Mouse (Mus musculus): ENCODE measurements at regions not wholly inside any gene's neighbourhood (a gene's known extent, or its start where the extent isn't known, plus 50 kb on each side); places are given as distances from the start of the nearest gene placed in this dataset.
"Not testable (repeated sequence)": the region's sequence is repeated elsewhere in the genome, so short reads cannot be mapped to it uniquely, and the experiment has no call there.

- no peak for DNase-seq (ENCODE audit: low spot score)
Observed at GRCm38 (mm10) chr9:12062488-12062887, 1157.9 kb upstream of the Cntn5 start.

DNA sequence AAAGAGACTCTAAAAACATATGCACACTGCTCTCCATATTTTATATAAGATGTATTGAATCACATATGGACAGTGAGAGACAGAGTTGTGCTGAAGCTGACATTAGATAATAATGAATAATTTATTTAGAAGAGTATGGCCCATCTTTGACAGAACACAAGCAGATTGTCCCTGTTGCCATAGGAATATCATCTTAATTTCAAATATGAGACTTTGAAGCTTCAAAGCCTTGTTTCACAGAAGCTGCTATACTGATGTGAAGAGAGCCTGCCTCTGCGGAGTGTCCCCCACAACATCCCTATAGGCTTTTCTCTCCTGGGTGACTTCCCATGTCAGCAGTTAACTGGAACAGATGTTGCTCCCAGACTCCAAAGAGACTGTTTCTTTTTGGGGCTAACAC is 1147.9 kb upstream of the Cntn5 start:
- no peak for DNase-seq (ENCODE audit: low spot score)

DNA sequence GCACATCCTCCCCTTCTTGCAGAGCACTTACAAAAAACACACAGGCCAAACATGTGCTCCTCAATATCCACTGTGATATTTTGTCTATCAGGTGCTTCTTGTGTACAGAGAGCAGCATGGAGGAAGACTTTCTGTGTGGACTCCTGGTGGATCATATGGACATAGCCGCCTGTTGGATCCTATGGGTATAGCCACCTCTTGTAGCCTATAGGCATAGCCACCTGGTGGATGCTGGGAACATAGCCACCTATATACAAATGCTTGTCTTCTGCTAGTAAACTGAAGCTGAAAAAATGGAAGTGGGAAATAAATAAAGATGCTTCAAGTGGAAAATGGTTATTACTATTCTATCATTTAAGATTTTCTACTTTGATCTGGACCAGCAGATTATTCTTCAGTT is 1111.4 kb upstream of the Cntn5 start:
- DNase-seq (ENCODE audit: low spot score), result peak; percentile 2

DNA sequence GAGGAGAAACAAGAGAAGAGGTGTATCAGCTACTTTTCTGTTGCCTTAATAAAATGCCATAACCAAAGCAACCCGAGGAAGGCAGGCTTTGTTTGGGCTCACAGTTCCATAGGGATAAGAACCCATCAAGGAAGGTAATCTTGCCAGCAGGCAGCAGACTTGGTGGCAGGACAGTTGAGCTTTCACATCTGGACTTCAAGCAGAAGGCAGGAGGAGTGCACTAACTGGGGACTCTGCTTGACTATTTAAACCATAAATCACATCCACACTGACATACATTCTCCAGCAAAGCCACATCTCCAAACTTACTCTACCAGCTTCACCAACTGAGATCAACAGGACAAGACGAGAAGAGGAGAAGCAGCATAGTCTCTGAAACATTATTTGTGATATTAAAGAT is 1094.0 kb upstream of the Cntn5 start:
- no peak for DNase-seq (ENCODE audit: low spot score)

- DNase-seq (ENCODE audit: low spot score), result peak; percentile 12
Observed at GRCm38 (mm10) chr9:11982102-11982882, 1077.7 kb upstream of the Cntn5 start.

- DNase-seq (ENCODE audit: low spot score), result not testable (repeated sequence)
Observed at GRCm38 (mm10) chr9:11940691-11941480, 1036.3 kb upstream of the Cntn5 start.

- DNase-seq (ENCODE audit: low spot score), result no peak
Observed at GRCm38 (mm10) chr9:11939851-11940560, 1035.4 kb upstream of the Cntn5 start.

- no peak for DNase-seq (ENCODE audit: low spot score)
Observed at GRCm38 (mm10) chr9:11925501-11925900, 1020.9 kb upstream of the Cntn5 start.

GRCm38 (mm10) chr9:11923591-11924355 is 1019.2 kb upstream of the Cntn5 start:
- DNase-seq (ENCODE audit: low spot score), result not testable (repeated sequence)

- DNase-seq (ENCODE audit: low spot score), result no peak
Observed at GRCm38 (mm10) chr9:11920251-11920650, 1015.7 kb upstream of the Cntn5 start.

GRCm38 (mm10) chr9:11898232-11898631 is 993.7 kb upstream of the Cntn5 start:
- peak; percentile 55 for DNase-seq (ENCODE audit: low spot score)

GRCm38 (mm10) chr9:11885784-11886183 is 981.2 kb upstream of the Cntn5 start:
- DNase-seq (ENCODE audit: low spot score), result no peak

DNA sequence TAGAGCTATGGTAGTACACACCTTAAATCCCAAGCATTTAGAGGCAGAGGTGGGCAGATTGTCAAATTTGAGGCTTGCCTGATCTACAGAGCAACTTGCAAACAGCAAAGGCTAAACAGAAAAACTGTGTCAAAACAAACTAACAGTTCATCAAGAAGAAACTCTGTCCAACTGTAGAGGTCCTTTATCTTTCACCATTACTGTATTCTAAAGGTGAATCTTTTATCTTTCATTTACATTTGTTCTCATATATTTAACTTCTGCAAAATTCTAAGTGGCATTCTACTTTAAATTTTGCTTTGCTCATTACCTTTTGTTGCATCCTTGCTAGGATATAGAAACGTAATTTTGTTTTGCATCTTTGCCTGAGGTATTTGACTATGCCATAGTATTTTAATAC is 967.5 kb upstream of the Cntn5 start:
- DNase-seq (ENCODE audit: low spot score), result no peak

DNA sequence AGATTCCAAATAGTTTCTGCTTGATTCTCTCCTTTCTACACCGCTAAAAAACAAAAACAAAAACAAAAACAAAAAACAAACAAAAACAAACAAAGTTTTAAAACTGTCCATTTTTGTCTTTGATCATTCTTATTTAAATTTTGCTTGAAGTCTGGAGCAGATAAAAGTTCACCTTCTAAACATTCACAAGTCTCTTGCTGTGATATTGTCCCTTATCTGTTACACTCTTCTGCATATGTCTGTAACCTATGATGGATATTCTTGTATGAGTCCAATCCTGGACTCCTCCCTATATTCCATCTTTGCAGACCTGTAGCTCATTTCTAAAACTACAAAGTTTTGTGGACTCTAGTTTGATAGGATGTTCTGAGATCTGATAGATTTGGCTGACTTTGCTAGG is 966.9 kb upstream of the Cntn5 start:
- DNase-seq (ENCODE audit: low spot score), result no peak

DNA sequence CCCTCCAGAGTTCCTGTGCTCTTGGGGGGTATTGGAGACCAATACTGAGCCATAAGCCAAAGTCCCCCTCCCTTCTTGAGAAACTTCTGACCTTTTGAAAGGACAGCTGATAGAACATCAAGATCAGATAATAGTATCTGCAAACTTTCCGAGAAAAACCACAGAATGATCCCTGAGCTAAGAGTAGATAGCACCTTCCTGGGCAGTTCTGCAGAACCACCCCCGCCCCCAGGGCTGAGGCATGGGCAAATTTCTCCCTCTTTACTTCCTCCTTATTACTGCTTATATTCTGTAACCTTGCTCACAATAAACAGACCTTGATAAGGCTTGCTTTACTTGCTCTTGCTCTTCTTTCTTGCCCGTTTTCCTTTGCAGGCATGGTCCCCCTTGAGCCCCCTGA is 944.1 kb upstream of the Cntn5 start:
- not testable (repeated sequence) for DNase-seq (ENCODE audit: low spot score)

Measured in embryo, embryonic 10.5 days (tissue).